Mouse (Mus musculus) hindbrain, embryonic 11.5 days (tissue): ENCODE results near the gene E330021D16Rik. TPM values are rescaled to one million over a fixed set of nuclear protein-coding genes. Genes with fewer than 3 reads are reported as not detected.

Source experiments
- ATAC-seq: fragments of 200-750 bp; cut with Nextera tagmentation; 2 replicates; pipeline ENCODE4 v1.8.0; 2017; ENCODE audit warnings: mild to moderate bottlenecking, moderate TSS enrichment, moderate library complexity; ENCODE audit not compliant: low FRiP score
- DNase-seq: peaks from one replicate; pipeline ENCODE4 v3.0.0-alpha.2; 2015; ENCODE audit warnings: low spot score
- H3K27ac ChIP-seq: fragments of 300-500 bp; sonication (generic); 2 replicates; pipeline ENCODE4 v1.5.1; 2014; ENCODE audit warnings: mild to moderate bottlenecking, low read depth, low read length
- H3K27me3 ChIP-seq: fragments of 300-500 bp; sonication (generic); 2 replicates; pipeline ENCODE4 v1.6.1; 2014; ENCODE audit warnings: mild to moderate bottlenecking, low read length, moderate library complexity, mixed read lengths; ENCODE audit not compliant: control insufficient read depth, insufficient read depth
- H3K36me3 ChIP-seq: fragments of 300-500 bp; sonication (generic); 2 replicates; pipeline ENCODE4 v1.6.1; 2014; ENCODE audit warnings: mild to moderate bottlenecking, low read length, moderate library complexity, mixed read lengths; ENCODE audit not compliant: control insufficient read depth, insufficient read depth
- H3K4me1 ChIP-seq: fragments of 300-500 bp; sonication (generic); replicated peaks from 2 replicates; pipeline ENCODE4 v1.6.1; 2014; ENCODE audit warnings: low read length, mixed read lengths; ENCODE audit not compliant: control insufficient read depth, insufficient read depth
- H3K4me2 ChIP-seq: fragments of 300-500 bp; sonication (generic); replicated peaks from 2 replicates; pipeline ENCODE4 v1.6.1; 2014; ENCODE audit warnings: mild to moderate bottlenecking, low read depth, low read length
- H3K4me3 ChIP-seq: fragments of 300-500 bp; sonication (generic); 2 replicates; pipeline ENCODE4 v1.5.1; 2014; ENCODE audit warnings: low read depth, low read length
- H3K9ac ChIP-seq: fragments of 300-500 bp; sonication (generic); 2 replicates; pipeline ENCODE4 v1.6.1; 2014; ENCODE audit warnings: low read depth, low read length
- H3K9me3 ChIP-seq: fragments of 300-500 bp; sonication (generic); 2 replicates; pipeline ENCODE4 v1.6.1; 2016; ENCODE audit warnings: low read length; ENCODE audit not compliant: control insufficient read depth
- WGBS: fragments of 180-500 bp; shearing (Covaris S2); extraction: QIAGEN DNeasy Blood & Tissue Kit; methylation state at CpG from one replicate; pipeline ENCODE4 v1.1.7; 2014; 5-methylcytosine and 5-hydroxymethylcytosine counted together
- polyA plus RNA-seq: library from polyadenylated mRNA; unstranded; fragments of >200 nt; fragmentation: Nextera tagmentation; extraction: Ambion mirVana; gene quantifications from 2 replicates; pipeline ENCODE4 v1.2.1, GENCODE M21; 2014

E330021D16Rik gene
- polyA plus RNA-seq, 1 experiment from 2014 or later, result not detected

- Histone ChIP-seq H3K27ac (no peak overlapping the region), H3K4me1 (no peaks in the 10 kb centered on the region), H3K36me3 (no peaks in the 10 kb centered on the region), H3K4me3 (no peak overlapping the region), H3K9ac (no peak overlapping the region), H3K27me3 (no peaks in the 10 kb centered on the region), H3K4me2 (no peak overlapping the region), H3K9me3 (no peaks in the 10 kb centered on the region)
- WGBS, result 87% methylated on average over 6 of the region's 6 CpGs
- no peak for ATAC-seq
- no peak for DNase-seq
These were observed 11.9 kb upstream of the E330021D16Rik start for GRCm38 (mm10) chr6:136427240-136427639.

DNA sequence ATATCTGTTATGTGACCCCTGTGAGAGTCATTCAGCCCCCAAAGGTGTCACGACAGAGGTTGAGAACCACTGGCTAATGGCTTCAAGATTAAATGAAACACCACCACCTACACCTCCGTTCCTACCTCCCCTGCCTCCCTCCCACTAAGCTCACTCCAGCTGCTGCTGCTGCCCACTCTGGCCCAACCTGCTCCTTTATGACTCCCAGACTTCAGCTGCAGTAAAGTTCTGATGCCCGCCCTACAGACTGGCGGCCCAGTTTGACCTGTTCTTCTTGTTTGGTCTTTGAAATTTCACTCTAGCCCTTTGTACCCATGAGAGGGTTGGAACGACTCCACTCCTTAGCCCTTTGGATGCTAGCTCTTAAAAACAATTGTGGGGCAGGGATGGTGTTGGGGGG lies 10.6 kb upstream of the E330021D16Rik start:
- DNase-seq (no peak), ATAC-seq (no peak)
- 86% methylated on average over 5 of the region's 5 CpGs for WGBS
- H3K36me3 ChIP-seq, result no peaks in the 10 kb centered on the region
- H3K9ac ChIP-seq, result no peak overlapping the region
- H3K9me3 ChIP-seq, result no peaks in the 10 kb centered on the region
- no peak overlapping the region for H3K4me3 ChIP-seq
- no peak overlapping the region for H3K27ac ChIP-seq
- H3K4me1 ChIP-seq, result no peaks in the 10 kb centered on the region
- no peak overlapping the region for H3K4me2 ChIP-seq
- H3K27me3 ChIP-seq, result no peaks in the 10 kb centered on the region

DNA sequence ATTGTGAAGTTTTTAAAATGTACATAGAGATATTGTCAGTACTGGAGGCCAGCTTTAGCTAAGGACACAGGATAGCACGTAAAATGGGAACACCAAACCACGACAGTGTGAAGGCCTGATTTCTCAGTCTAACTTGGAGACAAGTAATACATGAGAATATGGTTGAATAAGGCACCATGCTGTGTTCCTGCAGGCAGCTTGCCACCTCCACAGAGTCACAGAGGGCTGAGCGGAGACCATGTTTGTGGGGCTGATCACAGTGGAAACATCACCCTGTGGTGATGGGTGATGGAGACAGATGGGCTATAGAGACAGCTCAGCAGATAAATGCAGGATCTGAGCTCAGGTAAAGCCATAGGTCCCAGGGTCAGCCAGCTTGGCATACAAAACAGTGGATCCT lies 8.8 kb upstream of the E330021D16Rik start:
- Histone ChIP-seq H3K4me1 (no peaks in the 10 kb centered on the region), H3K36me3 (no peaks in the 10 kb centered on the region), H3K27me3 (no peaks in the 10 kb centered on the region), H3K9me3 (no peaks in the 10 kb centered on the region), H3K27ac (no peak overlapping the region), H3K9ac (no peak overlapping the region), H3K4me3 (no peak overlapping the region), H3K4me2 (no peak overlapping the region)
- ATAC-seq, result no peak
- WGBS, result 85% methylated on average over 3 of the region's 3 CpGs
- DNase-seq, result no peak

GRCm38 (mm10) chr6:136423201-136423600 lies 7.8 kb upstream of the E330021D16Rik start:
- H3K27me3 ChIP-seq, result no peaks in the 10 kb centered on the region
- H3K27ac ChIP-seq, result no peak overlapping the region
- no peaks in the 10 kb centered on the region for H3K4me1 ChIP-seq
- 89% methylated on average over 5 of the region's 5 CpGs for WGBS
- DNase-seq (no peak), ATAC-seq (no peak)
- H3K4me3 ChIP-seq, result no peak overlapping the region
- no peak overlapping the region for H3K4me2 ChIP-seq
- H3K9ac ChIP-seq, result no peak overlapping the region
- no peaks in the 10 kb centered on the region for H3K36me3 ChIP-seq
- H3K9me3 ChIP-seq, result no peaks in the 10 kb centered on the region

GRCm38 (mm10) chr6:136422084-136422853 lies 6.9 kb upstream of the E330021D16Rik start:
- WGBS, result 60% methylated on average over 16 of the region's 16 CpGs
- DNase-seq, result peak; percentile 79
- H3K27me3 ChIP-seq, result no peaks in the 10 kb centered on the region
- H3K9me3 ChIP-seq, result no peaks in the 10 kb centered on the region
- no peak for ATAC-seq
- no peak overlapping the region for H3K4me2 ChIP-seq
- H3K36me3 ChIP-seq, result no peaks in the 10 kb centered on the region
- no peaks in the 10 kb centered on the region for H3K4me1 ChIP-seq
- H3K4me3 ChIP-seq, result no peak overlapping the region
- H3K9ac ChIP-seq, result no peak overlapping the region
- no peak overlapping the region for H3K27ac ChIP-seq

DNA sequence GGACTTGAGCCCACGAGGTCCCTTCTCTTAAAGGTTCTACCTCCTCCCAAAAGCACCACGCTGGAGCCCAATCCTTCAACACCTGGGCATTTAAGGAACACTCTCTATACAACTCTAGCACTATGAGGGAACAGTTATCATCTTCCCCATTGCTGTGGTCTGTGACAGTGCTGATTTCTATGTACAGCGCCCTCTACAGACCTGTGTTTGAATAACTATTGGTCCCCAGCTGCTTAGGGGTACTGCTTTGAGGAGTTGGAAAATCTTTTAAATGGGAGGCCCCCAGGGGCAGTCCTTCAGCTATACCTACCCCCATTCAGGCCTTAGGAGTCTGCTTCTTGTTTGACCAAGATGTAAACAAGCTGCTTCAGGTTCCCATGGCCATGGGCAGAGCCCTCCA lies 5.7 kb upstream of the E330021D16Rik start:
- no peaks in the 10 kb centered on the region for H3K9me3 ChIP-seq
- H3K36me3 ChIP-seq, result no peaks in the 10 kb centered on the region
- peak; percentile 27 for DNase-seq
- H3K4me2 ChIP-seq, result no peak overlapping the region
- no peak overlapping the region for H3K27ac ChIP-seq
- no peak overlapping the region for H3K9ac ChIP-seq
- ATAC-seq, result peak; percentile 25
- 54% methylated on average over 3 of the region's 3 CpGs for WGBS
- no peaks in the 10 kb centered on the region for H3K27me3 ChIP-seq
- no peak overlapping the region for H3K4me3 ChIP-seq
- H3K4me1 ChIP-seq, result no peaks in the 10 kb centered on the region

DNA sequence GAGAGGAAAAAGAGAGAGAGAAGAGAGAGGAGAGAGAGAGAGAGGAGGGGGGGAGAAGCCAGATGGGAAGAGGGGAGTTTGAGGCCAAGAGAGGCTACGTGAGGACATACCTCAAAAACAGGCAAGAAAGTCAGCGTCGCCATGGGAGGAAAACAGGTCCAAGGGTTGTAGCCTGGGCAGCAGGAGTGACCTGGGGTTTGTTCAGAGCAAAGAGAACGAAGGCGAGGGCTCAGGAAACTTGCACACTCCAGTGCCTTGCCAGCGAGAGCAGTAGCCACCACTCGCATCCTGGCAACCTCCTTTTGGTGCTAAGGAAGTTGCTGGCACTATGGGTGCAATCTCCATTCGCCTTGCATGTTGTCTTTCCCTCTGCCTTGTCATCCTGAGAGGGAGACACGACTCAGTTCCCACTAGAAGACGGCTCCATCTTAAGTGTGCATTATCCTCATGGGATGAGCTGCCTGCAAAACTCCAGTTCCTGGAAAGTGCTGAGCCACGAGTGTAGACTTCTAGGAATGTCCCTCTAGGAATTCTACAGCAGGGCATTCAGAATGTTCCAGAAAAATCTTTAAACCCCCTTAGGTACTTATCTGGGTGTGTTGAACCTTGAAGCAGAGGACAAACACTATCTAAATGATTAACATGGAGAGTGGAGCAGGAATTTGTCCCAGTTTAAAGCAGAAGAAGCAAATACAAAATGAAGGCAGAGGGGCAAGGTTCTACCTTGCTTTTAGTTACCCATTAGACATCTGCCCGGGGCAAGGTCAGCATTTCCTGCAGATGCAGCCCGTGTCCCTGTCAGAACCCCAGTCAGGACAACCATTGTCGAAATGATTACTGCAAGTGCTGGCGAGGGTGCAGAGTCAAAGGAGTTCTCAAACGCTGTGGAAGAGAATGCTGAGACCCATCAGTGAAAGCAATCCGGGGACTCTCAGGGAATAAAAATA lies 3.8 kb upstream of the E330021D16Rik start:
- no peak overlapping the region for H3K27ac ChIP-seq
- WGBS, result 80% methylated on average over 17 of the region's 17 CpGs
- no peaks in the 10 kb centered on the region for H3K27me3 ChIP-seq

GRCm38 (mm10) chr6:136418333-136418848 lies 3.0 kb upstream of the E330021D16Rik start:
- no peaks in the 10 kb centered on the region for H3K9me3 ChIP-seq
- DNase-seq, result no peak
- H3K4me3 ChIP-seq, result no peak overlapping the region
- 78% methylated on average over 8 of the region's 8 CpGs for WGBS
- H3K4me2 ChIP-seq, result no peak overlapping the region
- no peak for ATAC-seq
- H3K9ac ChIP-seq, result no peak overlapping the region
- no peaks in the 10 kb centered on the region for H3K4me1 ChIP-seq
- H3K27me3 ChIP-seq, result no peaks in the 10 kb centered on the region
- no peaks in the 10 kb centered on the region for H3K36me3 ChIP-seq
- H3K27ac ChIP-seq, result no peak overlapping the region

More for the DNA sequence above, 3.8 kb upstream of the E330021D16Rik start:
- Histone ChIP-seq H3K4me1 (no peaks in the 10 kb centered on the region), H3K36me3 (no peaks in the 10 kb centered on the region), H3K4me3 (no peak overlapping the region), H3K9me3 (no peaks in the 10 kb centered on the region), H3K4me2 (no peak overlapping the region), H3K9ac (no peak overlapping the region)
- DNase-seq (no peak), ATAC-seq (no peak)
